Mouse (Mus musculus) bone marrow macrophage, adult 2 months (primary cell): ENCODE data around the gene Card9.

Experiments used
- CTCF ChIP-seq: IDR thresholded peaks from 2 replicates; pipeline ENCODE4 v1.5.1; 2012; ENCODE audit warnings: low read depth, mild to moderate bottlenecking, low read length, moderate library complexity
- POLR2A ChIP-seq: IDR thresholded peaks from 2 replicates; pipeline ENCODE4 v1.6.1; 2012; ENCODE audit warnings: mild to moderate bottlenecking, low read depth, low read length, borderline replicate concordance

GRCm38 (mm10) chr2:26339204-26339551 is 21.5 kb downstream of the Card9 start:
- TF ChIP-seq CTCF (no peak), POLR2A (no peak)
